Mouse (Mus musculus): ENCODE results near the gene Cfb. TPM values are rescaled to one million over a fixed set of nuclear protein-coding genes. Genes with fewer than 3 reads are reported as not detected.
A peak's percentile ranks its signal among the peaks of the same experiment; 100 is the strongest.
"Not testable (repeated sequence)": the region's sequence is repeated elsewhere in the genome, so short reads cannot be mapped to it uniquely, and the experiment has no call there.

Cfb gene
- total and polyA plus RNA-seq, 2 experiments from 2014 or later = 1.1 to 1.3 TPM

DNA sequence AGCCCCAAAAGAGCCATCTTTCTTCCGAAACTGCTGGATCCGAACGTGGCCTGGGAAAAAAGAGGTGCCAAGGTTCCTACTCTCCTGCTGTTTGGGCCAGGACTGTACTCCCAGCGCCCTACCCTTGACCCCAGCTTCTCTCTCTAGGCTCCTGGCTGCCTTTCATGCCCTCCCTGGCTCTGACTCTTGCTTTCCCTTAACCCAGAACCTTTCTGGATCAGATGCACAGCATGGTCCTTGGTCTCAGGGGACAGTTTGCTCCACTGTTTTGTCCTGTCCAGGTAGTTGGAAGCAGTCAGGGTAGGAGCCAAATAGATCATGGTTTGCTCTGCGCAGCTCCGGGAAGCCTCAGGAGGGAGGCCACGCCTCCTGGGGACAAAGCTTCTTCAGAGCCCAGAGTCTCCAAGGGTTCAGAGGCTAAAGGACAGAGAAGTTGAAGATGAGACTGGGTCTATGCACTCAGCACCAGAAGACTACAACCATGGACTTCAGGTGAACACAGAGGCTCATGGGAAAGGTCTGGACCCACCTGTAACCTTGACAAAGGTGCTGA lies 47.4 kb downstream of the Cfb start:
- H3K9ac ChIP-seq (replicated peaks; ENCODE audit: low read depth, low read length) = no peak overlapping the region
- 71% methylated on average over 7 of the region's 7 CpGs for WGBS

GRCm38 (mm10) chr17:34813747-34814146 lies 48.6 kb downstream of the Cfb start:
- DNase-seq (ENCODE audit: low spot score); H3K27ac ChIP-seq (ENCODE audit: low read depth); ATAC-seq (ENCODE audit: insufficient read depth, low read depth); H3K9me3 ChIP-seq (replicated peaks; ENCODE audit: control insufficient read depth, low read length); H3K4me2 ChIP-seq (ENCODE audit: low read depth, low read length); H3K9ac ChIP-seq (replicated peaks; ENCODE audit: low read depth, low read length); H3K4me1 ChIP-seq (ENCODE audit: control insufficient read depth, insufficient read depth); H3K36me3 ChIP-seq (replicated peaks; ENCODE audit: control insufficient read depth, insufficient read depth, low read length); H3K4me3 ChIP-seq (ENCODE audit: low read depth, low read length); H3K27me3 ChIP-seq (ENCODE audit: control insufficient read depth, insufficient read depth, low read length): not testable (repeated sequence)
- WGBS = 59% methylated on average over 12 of the region's 12 CpGs
- TF ChIP-seq CTCF (IDR thresholded peaks at IDR 0.05; ENCODE audit: low read depth) = peak; percentile 45

More for the DNA sequence above, 47.4 kb downstream of the Cfb start:
- no peak for TF ChIP-seq EP300 (IDR thresholded peaks at IDR 0.05; ENCODE audit: low read depth)
- TF ChIP-seq CTCF (IDR thresholded peaks at IDR 0.05; ENCODE audit: low read depth) = no peak
- Histone ChIP-seq H3K36me3 (replicated peaks; ENCODE audit: control insufficient read depth, insufficient read depth, low read length) (no peaks in the 10 kb centered on the region), H3K9me3 (replicated peaks; ENCODE audit: control insufficient read depth, low read length) (no peaks in the 10 kb centered on the region), H3K4me3 (ENCODE audit: low read depth, low read length) (no peak overlapping the region), H3K27me3 (ENCODE audit: control insufficient read depth, insufficient read depth, low read length) (no peaks in the 10 kb centered on the region), H3K4me1 (ENCODE audit: control insufficient read depth, insufficient read depth) (no peaks in the 10 kb centered on the region), H3K4me2 (ENCODE audit: low read depth, low read length) (no peak overlapping the region), H3K27ac (ENCODE audit: low read depth) (no peak overlapping the region)
- ATAC-seq (ENCODE audit: insufficient read depth, low read depth) (no peak), DNase-seq (ENCODE audit: low spot score) (no peak)

DNA sequence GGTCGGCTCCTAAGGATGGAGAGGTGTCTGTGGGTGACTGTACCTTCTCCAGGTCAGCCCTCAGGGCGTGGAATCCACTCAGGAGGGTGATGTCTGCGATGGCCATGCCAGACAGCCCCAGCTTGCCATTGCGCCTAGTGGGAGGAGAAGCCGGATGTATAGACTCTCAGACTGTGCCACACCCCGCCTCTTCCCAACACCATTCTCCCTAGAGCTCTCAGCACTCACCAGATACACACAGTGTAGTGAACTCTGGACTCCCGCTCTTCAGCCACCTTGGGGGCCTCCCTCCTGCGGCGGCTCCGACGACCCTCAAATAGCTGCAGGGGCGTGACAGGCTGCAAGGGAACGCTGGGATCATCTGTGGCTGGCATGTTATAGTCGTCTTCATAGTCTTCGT lies 51.0 kb downstream of the Cfb start:
- ATAC-seq (ENCODE audit: insufficient read depth, low read depth) (no peak), DNase-seq (ENCODE audit: low spot score) (no peak)
- Histone ChIP-seq H3K9me3 (replicated peaks; ENCODE audit: control insufficient read depth, low read length) (no peaks in the 10 kb centered on the region), H3K9ac (replicated peaks; ENCODE audit: low read depth, low read length) (no peak overlapping the region), H3K36me3 (replicated peaks; ENCODE audit: control insufficient read depth, insufficient read depth, low read length) (no peaks in the 10 kb centered on the region), H3K4me1 (ENCODE audit: control insufficient read depth, insufficient read depth) (no peaks in the 10 kb centered on the region), H3K4me3 (ENCODE audit: low read depth, low read length) (no peak overlapping the region), H3K27ac (ENCODE audit: low read depth) (no peak overlapping the region), H3K27me3 (ENCODE audit: control insufficient read depth, insufficient read depth, low read length) (no peaks in the 10 kb centered on the region), H3K4me2 (ENCODE audit: low read depth, low read length) (no peak overlapping the region)
- TF ChIP-seq CTCF (IDR thresholded peaks at IDR 0.05; ENCODE audit: low read depth) = no peak
- TF ChIP-seq EP300 (IDR thresholded peaks at IDR 0.05; ENCODE audit: low read depth) = no peak
- 63% methylated on average over 15 of the region's 15 CpGs for WGBS

DNA sequence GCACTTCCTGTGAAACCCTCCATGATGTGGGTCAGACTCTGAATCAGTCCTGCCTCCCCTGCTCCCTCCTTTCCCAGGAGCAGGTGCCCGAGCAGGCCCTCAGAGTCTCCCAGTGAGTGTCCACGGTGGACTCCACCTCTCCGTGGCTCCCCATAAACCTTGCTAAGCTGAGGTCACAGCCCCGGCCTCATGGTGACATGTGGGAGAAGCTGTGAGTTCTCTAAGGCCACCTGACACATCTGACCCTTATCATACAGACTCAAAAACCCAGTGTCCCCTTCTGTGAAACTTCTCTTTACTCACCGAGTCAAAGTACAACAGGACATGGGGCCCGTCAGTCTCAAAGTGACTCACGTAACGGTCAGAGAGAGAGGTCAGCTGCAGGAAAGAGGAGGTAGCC lies 51.5 kb downstream of the Cfb start:
- WGBS = 70% methylated on average over 8 of the region's 8 CpGs
- not testable (repeated sequence) for DNase-seq (ENCODE audit: low spot score); H3K36me3 ChIP-seq (replicated peaks; ENCODE audit: control insufficient read depth, insufficient read depth, low read length); H3K4me3 ChIP-seq (ENCODE audit: low read depth, low read length); H3K4me2 ChIP-seq (ENCODE audit: low read depth, low read length); ATAC-seq (ENCODE audit: insufficient read depth, low read depth); H3K9ac ChIP-seq (replicated peaks; ENCODE audit: low read depth, low read length); H3K27ac ChIP-seq (ENCODE audit: low read depth); H3K4me1 ChIP-seq (ENCODE audit: control insufficient read depth, insufficient read depth); H3K9me3 ChIP-seq (replicated peaks; ENCODE audit: control insufficient read depth, low read length); H3K27me3 ChIP-seq (ENCODE audit: control insufficient read depth, insufficient read depth, low read length)

- not testable (repeated sequence) for DNase-seq (ENCODE audit: low spot score); H3K4me1 ChIP-seq (ENCODE audit: control insufficient read depth, insufficient read depth); H3K36me3 ChIP-seq (replicated peaks; ENCODE audit: control insufficient read depth, insufficient read depth, low read length); H3K4me3 ChIP-seq (ENCODE audit: low read depth, low read length); H3K9me3 ChIP-seq (replicated peaks; ENCODE audit: control insufficient read depth, low read length); H3K27ac ChIP-seq (ENCODE audit: low read depth); H3K4me2 ChIP-seq (ENCODE audit: low read depth, low read length); H3K9ac ChIP-seq (replicated peaks; ENCODE audit: low read depth, low read length); H3K27me3 ChIP-seq (ENCODE audit: control insufficient read depth, insufficient read depth, low read length); ATAC-seq (ENCODE audit: insufficient read depth, low read depth)
- WGBS = 80% methylated on average over 5 of the region's 5 CpGs
Observed at GRCm38 (mm10) chr17:34810411-34810810, 51.9 kb downstream of the Cfb start.

- no peaks in the 10 kb centered on the region for H3K36me3 ChIP-seq (replicated peaks; ENCODE audit: control insufficient read depth, insufficient read depth, low read length)
- no peak for DNase-seq (ENCODE audit: low spot score)
- H3K27me3 ChIP-seq (ENCODE audit: control insufficient read depth, insufficient read depth, low read length) = no peaks in the 10 kb centered on the region
- no peak overlapping the region for H3K4me2 ChIP-seq (ENCODE audit: low read depth, low read length)
- H3K9ac ChIP-seq (replicated peaks; ENCODE audit: low read depth, low read length) = no peak overlapping the region
- ATAC-seq (ENCODE audit: insufficient read depth, low read depth) = no peak
- 72% methylated on average over 6 of the region's 6 CpGs for WGBS
- H3K9me3 ChIP-seq (replicated peaks; ENCODE audit: control insufficient read depth, low read length) = peaks cover 7% of the 10 kb centered on the region; the same call in 1 of the 2 replicates
- no peak overlapping the region for H3K4me3 ChIP-seq (ENCODE audit: low read depth, low read length)
- H3K4me1 ChIP-seq (ENCODE audit: control insufficient read depth, insufficient read depth) = no peaks in the 10 kb centered on the region
- no peak overlapping the region for H3K27ac ChIP-seq (ENCODE audit: low read depth)
- no peak for TF ChIP-seq EP300 (IDR thresholded peaks at IDR 0.05; ENCODE audit: low read depth)
- TF ChIP-seq CTCF (IDR thresholded peaks at IDR 0.05; ENCODE audit: low read depth) = no peak
Observed at GRCm38 (mm10) chr17:34808599-34809205, 53.6 kb downstream of the Cfb start.

All from heart, postnatal 0 days (tissue).